Comparison of ENCODE assay signal across 10 mouse cellular contexts in genomic region chr2:33452140-33452539, GRCm38 (mm10). TPM values are rescaled to one million over a fixed set of nuclear protein-coding genes. Genes with fewer than 3 reads are reported as not detected.
DNase-seq lines count a peak whose midpoint lies in the region; ATAC-seq and TF ChIP-seq lines count a peak whose summit lies in the region.
"Had no signal": no experiment of that assay in that cellular context is flagged by ENCODE, and none has a peak within 500 bp of the region (broad histone marks: within the 10 kb centered on the region; RNA-seq: fewer than 3 reads in every experiment).

No protein-coding gene starts in this region.

- H3K4me3 ChIP-seq in intestine, embryonic 15.5 days (replicated peaks), result no peak overlapping the region
- no peak overlapping the region for H3K4me3 ChIP-seq in intestine, postnatal 0 days (ENCODE audit: low read depth, low read length)
- peak overlapping the region; percentile 29 for H3K4me3 ChIP-seq in megakaryocyte, embryonic 14.5 days (replicated peaks)
- H3K4me3 ChIP-seq: embryonic facial prominence, embryonic 13.5 days; myocyte had no signal

- peaks cover 23% of the 10 kb centered on the region for H3K36me3 ChIP-seq in intestine, embryonic 15.5 days
- peaks cover 70% of the 10 kb centered on the region for H3K36me3 ChIP-seq in intestine, postnatal 0 days (ENCODE audit: control insufficient read depth, insufficient read depth)
- peaks cover 93% of the 10 kb centered on the region for H3K36me3 ChIP-seq in megakaryocyte, embryonic 14.5 days (replicated peaks; ENCODE audit: low read length)

- H3K4me1 ChIP-seq in intestine, embryonic 15.5 days (replicated peaks), result 0 out of 2 replicates have a peak, but pooled peaks cover 3% of the 10 kb centered on the region
- no peaks in the 10 kb centered on the region for H3K4me1 ChIP-seq in intestine, postnatal 0 days (replicated peaks; ENCODE audit: control insufficient read depth, insufficient read depth, low read length)
- peaks cover 60% of the 10 kb centered on the region for H3K4me1 ChIP-seq in megakaryocyte, embryonic 14.5 days

- 34% methylated on average over 4 of the region's 4 CpGs for WGBS in intestine, embryonic 15.5 days
- 40% methylated on average over 4 of the region's 4 CpGs for WGBS in intestine, postnatal 0 days

- H3K4me2 ChIP-seq in intestine, embryonic 15.5 days (replicated peaks), result no peak overlapping the region
- no peak overlapping the region for H3K4me2 ChIP-seq in intestine, postnatal 0 days (replicated peaks; ENCODE audit: low read depth)
- H3K4me2 ChIP-seq: embryonic facial prominence, embryonic 13.5 days had no signal

- no peak overlapping the region for H3K27ac ChIP-seq in intestine, embryonic 15.5 days
- no peak overlapping the region for H3K27ac ChIP-seq in intestine, postnatal 0 days (ENCODE audit: low read depth, low read length)
- H3K27ac ChIP-seq: embryonic facial prominence, embryonic 13.5 days had no signal

- H3K9ac ChIP-seq in intestine, embryonic 15.5 days, result no peak overlapping the region
- no peak overlapping the region for H3K9ac ChIP-seq in intestine, postnatal 0 days (ENCODE audit: low read depth, low read length)
- H3K9ac ChIP-seq: embryonic facial prominence, embryonic 13.5 days had no signal

- no peak for TF ChIP-seq CTCF in intestine, postnatal 0 days (IDR thresholded peaks at IDR 0.05; ENCODE audit: low read depth)

- peak; percentile 72 for ATAC-seq in intestine, embryonic 15.5 days
- no peak; the same call in 1 of the 2 replicates for ATAC-seq in intestine, postnatal 0 days

- H3K9me3 ChIP-seq in intestine, embryonic 15.5 days, result no peaks in the 10 kb centered on the region
- no peaks in the 10 kb centered on the region for H3K9me3 ChIP-seq in intestine, postnatal 0 days (ENCODE audit: control insufficient read depth)
- H3K9me3 ChIP-seq in megakaryocyte, embryonic 14.5 days, result no peaks in the 10 kb centered on the region
- H3K9me3 ChIP-seq: embryonic facial prominence, embryonic 13.5 days had no signal

- DNase-seq in adrenal gland, postnatal 36 days, result peak; percentile 78 to 79
- DNase-seq in kidney, postnatal 10 days, result peak; percentile 61
- no peak for DNase-seq in T-cell, adult 2 months (ENCODE audit: low spot score)
- DNase-seq in urinary bladder, postnatal 4 days (ENCODE audit: low spot score in 2 of 2), result no peak
- no peak for DNase-seq in thymus, postnatal 10 days (ENCODE audit: low spot score in 2 of 2)

- no peaks in the 10 kb centered on the region for H3K27me3 ChIP-seq in intestine, embryonic 15.5 days (replicated peaks)
- no peaks in the 10 kb centered on the region for H3K27me3 ChIP-seq in intestine, postnatal 0 days (replicated peaks; ENCODE audit: control insufficient read depth, insufficient read depth, low read length)
- H3K27me3 ChIP-seq in megakaryocyte, embryonic 14.5 days (replicated peaks), result no peaks in the 10 kb centered on the region
- H3K27me3 ChIP-seq: embryonic facial prominence, embryonic 13.5 days had no signal

RNA-seq across cellular contexts. Expression of gene Zbtb43, which starts 16.2 kb away (rescaled TPM):
- polyA plus RNA-seq in intestine, embryonic 15.5 days (2015; fragmentation: Nextera tagmentation; extraction: Ambion mirVana), result 13.0 and 15.3 TPM in 2 replicates
- polyA plus RNA-seq in intestine, postnatal 0 days (2015; fragmentation: Nextera tagmentation; extraction: Ambion mirVana), result 9.3 and 9.7 TPM in 2 replicates
- 10 to 100 TPM; 20.9 to 24.6 TPM for total RNA-seq in adrenal gland, postnatal 36 days (2021)
- 1.7 TPM in 1 of 2 replicates, not detected in the other for polyA plus RNA-seq in megakaryocyte, embryonic 14.5 days (2012; ENCODE audit: insufficient read depth, low replicate concordance)

RNA-seq across cellular contexts. Expression of gene Zbtb34, which starts 21.0 kb away (rescaled TPM):
- polyA plus RNA-seq in intestine, embryonic 15.5 days (2015; fragmentation: Nextera tagmentation; extraction: Ambion mirVana), result 4.5 and 4.8 TPM in 2 replicates
- polyA plus RNA-seq in intestine, postnatal 0 days (2015; fragmentation: Nextera tagmentation; extraction: Ambion mirVana), result 1.5 and 2.1 TPM in 2 replicates
- total RNA-seq in adrenal gland, postnatal 36 days (2021), result 1 to 10 TPM; 8.5 to 9.5 TPM
- 1.6 and 7.9 TPM in 2 replicates for polyA plus RNA-seq in megakaryocyte, embryonic 14.5 days (2012; ENCODE audit: insufficient read depth, low replicate concordance)

Comparison
In these comparisons a context has a peak if more than half of its experiments do, and no peak if none do; other contexts are left out.
1. DNase-seq: peak in adrenal gland, postnatal 36 days (2 of 2) and kidney, postnatal 10 days (single experiment); none in T-cell, adult 2 months (single experiment), urinary bladder, postnatal 4 days (0 of 2) and thymus, postnatal 10 days (0 of 2).